Mouse (Mus musculus): ENCODE results near the gene Cenpx. TPM values are rescaled to one million over a fixed set of nuclear protein-coding genes. Genes with fewer than 3 reads are reported as not detected.

The Cenpx gene
- polyA plus RNA-seq, 1 experiment from 2014 or later: 113 TPM

DNA sequence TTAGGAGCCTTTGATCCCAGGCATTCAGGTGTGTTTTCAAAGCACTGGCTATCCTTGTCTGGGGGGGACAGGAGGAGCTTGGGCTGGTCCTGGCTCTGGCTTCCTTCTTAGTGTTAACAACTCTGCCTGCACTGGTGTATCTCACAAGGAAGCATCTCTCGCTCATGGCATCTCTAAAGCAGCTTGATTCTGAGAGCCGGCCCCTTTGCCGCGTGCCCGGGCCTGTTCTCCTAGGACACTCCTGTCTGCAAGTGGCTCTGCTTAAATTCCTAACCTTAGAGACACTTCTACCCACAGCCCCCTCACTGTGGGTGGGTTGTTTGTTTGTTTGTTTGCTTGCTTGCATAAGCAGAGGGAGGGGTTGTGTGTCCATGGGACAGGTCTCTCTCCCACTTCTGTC is 5.6 kb downstream of the Cenpx start:
- peaks cover 30% of the 10 kb centered on the region for H3K36me3 ChIP-seq
- H3K27me3 ChIP-seq: no peaks in the 10 kb centered on the region
- peak overlapping the region; percentile 55; the same call in 1 of the 2 replicates for H3K27ac ChIP-seq
- no peak for ATAC-seq (ENCODE audit: low FRiP score)
- H3K4me2 ChIP-seq (replicated peaks): no peak overlapping the region
- no peaks in the 10 kb centered on the region for H3K9me3 ChIP-seq (replicated peaks)
- peaks cover 54% of the 10 kb centered on the region for H3K4me1 ChIP-seq
- H3K4me3 ChIP-seq: no peak overlapping the region
- WGBS: 38% methylated on average over 5 of the region's 5 CpGs
- no peak overlapping the region for H3K9ac ChIP-seq

GRCm38 (mm10) chr11:120707225-120707624 is 6.3 kb downstream of the Cenpx start:
- H3K27ac ChIP-seq: peak overlapping the region; percentile 55
- peak overlapping the region; percentile 35; the same call in 1 of the 2 replicates for H3K9ac ChIP-seq
- H3K9me3 ChIP-seq (replicated peaks): no peaks in the 10 kb centered on the region
- peaks cover 34% of the 10 kb centered on the region for H3K36me3 ChIP-seq
- peaks cover 47% of the 10 kb centered on the region for H3K4me1 ChIP-seq
- H3K4me3 ChIP-seq: no peak overlapping the region
- peak overlapping the region; percentile 13; the same call in 1 of the 2 replicates for H3K4me2 ChIP-seq (replicated peaks)
- no peaks in the 10 kb centered on the region for H3K27me3 ChIP-seq
- ATAC-seq (ENCODE audit: low FRiP score): no peak
- 4% methylated on average over 11 of the region's 12 CpGs for WGBS

DNA sequence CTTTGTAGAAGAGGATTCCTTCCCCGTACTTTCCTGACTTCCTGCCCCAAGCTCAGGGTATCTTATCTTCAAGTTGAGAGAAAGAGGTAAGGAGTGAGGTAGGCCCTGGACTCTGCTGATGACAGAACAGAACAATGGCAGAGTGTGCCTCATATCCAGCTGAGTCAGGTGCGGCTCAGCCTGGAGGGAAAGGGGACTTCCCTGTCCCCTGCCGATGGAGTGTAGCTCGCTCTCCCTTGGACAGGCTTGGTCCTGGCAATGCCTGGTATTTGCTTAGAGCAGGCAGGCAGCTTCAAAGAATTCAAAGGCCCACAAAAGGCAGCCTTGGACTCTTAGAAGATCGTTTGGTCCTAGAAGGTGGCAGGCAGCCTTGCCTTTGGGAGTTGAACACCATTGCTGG is 7.4 kb downstream of the Cenpx start:
- ATAC-seq (ENCODE audit: low FRiP score): no peak
- Histone ChIP-seq H3K4me2 (replicated peaks) (no peak overlapping the region), H3K27ac (no peak overlapping the region), H3K4me3 (no peak overlapping the region), H3K4me1 (peaks cover 47% of the 10 kb centered on the region), H3K9me3 (replicated peaks) (no peaks in the 10 kb centered on the region), H3K9ac (no peak overlapping the region), H3K27me3 (no peaks in the 10 kb centered on the region), H3K36me3 (peaks cover 37% of the 10 kb centered on the region)
- WGBS: 64% methylated on average over 5 of the region's 5 CpGs

GRCm38 (mm10) chr11:120704486-120705325 is 8.8 kb downstream of the Cenpx start:
- Histone ChIP-seq H3K9me3 (replicated peaks) (no peaks in the 10 kb centered on the region), H3K4me3 (no peak overlapping the region), H3K27me3 (no peaks in the 10 kb centered on the region), H3K4me1 (peaks cover 47% of the 10 kb centered on the region), H3K9ac (peak overlapping the region; percentile 46), H3K4me2 (replicated peaks) (peak overlapping the region; percentile 12; the same call in 1 of the 2 replicates), H3K27ac (peak overlapping the region; percentile 61), H3K36me3 (peaks cover 29% of the 10 kb centered on the region)
- 13% methylated on average over 8 of the region's 8 CpGs for WGBS
- ATAC-seq (ENCODE audit: low FRiP score): peak; percentile 44

GRCm38 (mm10) chr11:120703696-120704454 is 9.7 kb downstream of the Cenpx start:
- H3K27me3 ChIP-seq: no peaks in the 10 kb centered on the region
- no peak overlapping the region for H3K4me3 ChIP-seq
- peak overlapping the region; percentile 61 for H3K27ac ChIP-seq
- H3K36me3 ChIP-seq: peaks cover 29% of the 10 kb centered on the region
- no peaks in the 10 kb centered on the region for H3K9me3 ChIP-seq (replicated peaks)
- peaks cover 47% of the 10 kb centered on the region for H3K4me1 ChIP-seq
- no peak overlapping the region for H3K4me2 ChIP-seq (replicated peaks)
- 38% methylated on average over 15 of the region's 15 CpGs for WGBS
- no peak for ATAC-seq (ENCODE audit: low FRiP score)
- H3K9ac ChIP-seq: peak overlapping the region; percentile 46

- Histone ChIP-seq H3K4me3 (no peak overlapping the region), H3K36me3 (peaks cover 48% of the 10 kb centered on the region), H3K9ac (peak overlapping the region; percentile 9; the same call in 1 of the 2 replicates), H3K27ac (no peak overlapping the region), H3K27me3 (no peaks in the 10 kb centered on the region), H3K9me3 (replicated peaks) (no peaks in the 10 kb centered on the region), H3K4me2 (replicated peaks) (no peak overlapping the region), H3K4me1 (peaks cover 18% of the 10 kb centered on the region)
- no peak for ATAC-seq (ENCODE audit: low FRiP score)
- WGBS: 66% methylated on average over 10 of the region's 10 CpGs
These were observed 15.8 kb downstream of the Cenpx start for GRCm38 (mm10) chr11:120697741-120698140.

DNA sequence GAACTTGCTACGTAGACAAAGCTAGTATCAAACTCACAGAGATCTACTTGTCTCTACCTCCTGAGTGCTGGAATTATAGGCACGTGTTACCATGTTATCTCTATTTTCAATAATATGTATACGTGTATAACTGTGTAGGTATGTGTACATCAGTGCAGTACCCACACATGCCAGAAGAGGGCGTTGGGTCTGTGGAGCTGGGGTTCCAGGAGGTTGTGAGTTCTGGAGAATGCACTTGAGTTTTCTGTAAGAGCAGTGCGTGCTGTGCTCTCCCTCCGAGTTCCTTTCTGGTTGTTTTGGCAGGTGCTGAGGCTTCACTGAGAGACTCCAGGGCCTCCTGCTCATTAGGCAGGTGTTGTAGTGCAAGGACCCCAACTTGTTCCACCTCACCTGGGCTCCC is 17.0 kb downstream of the Cenpx start:
- H3K4me2 ChIP-seq (replicated peaks): no peak overlapping the region
- H3K27ac ChIP-seq: no peak overlapping the region
- H3K4me1 ChIP-seq: peaks cover 18% of the 10 kb centered on the region
- ATAC-seq (ENCODE audit: low FRiP score): no peak
- WGBS: 92% methylated on average over 6 of the region's 6 CpGs
- H3K4me3 ChIP-seq: no peak overlapping the region
- H3K9me3 ChIP-seq (replicated peaks): no peaks in the 10 kb centered on the region
- peaks cover 48% of the 10 kb centered on the region for H3K36me3 ChIP-seq
- H3K27me3 ChIP-seq: no peaks in the 10 kb centered on the region
- no peak overlapping the region for H3K9ac ChIP-seq

GRCm38 (mm10) chr11:120695641-120696040 is 17.9 kb downstream of the Cenpx start:
- no peaks in the 10 kb centered on the region for H3K9me3 ChIP-seq (replicated peaks)
- H3K4me3 ChIP-seq: no peak overlapping the region
- H3K9ac ChIP-seq: peak overlapping the region; percentile 8; the same call in 1 of the 2 replicates
- ATAC-seq (ENCODE audit: low FRiP score): no peak
- H3K4me1 ChIP-seq: peaks cover 18% of the 10 kb centered on the region
- WGBS: 35% methylated on average over 12 of the region's 12 CpGs
- no peaks in the 10 kb centered on the region for H3K27me3 ChIP-seq
- no peak overlapping the region for H3K4me2 ChIP-seq (replicated peaks)
- H3K36me3 ChIP-seq: peaks cover 47% of the 10 kb centered on the region
- peak overlapping the region; percentile 37; the same call in 1 of the 2 replicates for H3K27ac ChIP-seq

- peak overlapping the region; percentile 37 for H3K27ac ChIP-seq
- H3K4me3 ChIP-seq: no peak overlapping the region
- peaks cover 51% of the 10 kb centered on the region for H3K36me3 ChIP-seq
- no peaks in the 10 kb centered on the region for H3K9me3 ChIP-seq (replicated peaks)
- no peaks in the 10 kb centered on the region for H3K27me3 ChIP-seq
- peak; percentile 48; the same call in 1 of the 2 replicates for ATAC-seq (ENCODE audit: low FRiP score)
- 14% methylated on average over 4 of the region's 4 CpGs for WGBS
- H3K4me2 ChIP-seq (replicated peaks): no peak overlapping the region
- H3K4me1 ChIP-seq: peaks cover 18% of the 10 kb centered on the region
- H3K9ac ChIP-seq: peak overlapping the region; percentile 32; the same call in 1 of the 2 replicates
These were observed 18.4 kb downstream of the Cenpx start for GRCm38 (mm10) chr11:120695184-120695583.

DNA sequence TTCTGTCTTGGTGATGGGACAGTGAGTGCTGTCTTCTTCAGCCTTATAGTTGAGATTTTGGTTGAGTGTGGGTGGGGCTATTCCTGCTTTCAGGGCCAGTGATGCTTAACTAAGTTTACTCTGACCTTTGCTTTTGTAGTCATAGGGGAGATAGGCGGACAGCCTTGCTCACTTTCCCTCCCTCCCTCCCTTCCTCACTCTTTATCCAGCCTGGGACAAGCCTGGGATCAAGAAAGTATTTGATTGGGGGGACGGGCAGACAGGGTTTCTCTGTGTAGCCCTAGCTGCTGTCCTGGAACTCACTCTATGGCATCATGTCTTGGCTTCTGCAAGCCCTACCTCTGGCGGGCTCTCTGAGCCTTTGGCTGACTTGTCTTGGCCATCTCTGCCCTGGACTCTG is 20.1 kb downstream of the Cenpx start:
- peaks cover 52% of the 10 kb centered on the region for H3K36me3 ChIP-seq
- 58% methylated on average over 3 of the region's 3 CpGs for WGBS

DNA sequence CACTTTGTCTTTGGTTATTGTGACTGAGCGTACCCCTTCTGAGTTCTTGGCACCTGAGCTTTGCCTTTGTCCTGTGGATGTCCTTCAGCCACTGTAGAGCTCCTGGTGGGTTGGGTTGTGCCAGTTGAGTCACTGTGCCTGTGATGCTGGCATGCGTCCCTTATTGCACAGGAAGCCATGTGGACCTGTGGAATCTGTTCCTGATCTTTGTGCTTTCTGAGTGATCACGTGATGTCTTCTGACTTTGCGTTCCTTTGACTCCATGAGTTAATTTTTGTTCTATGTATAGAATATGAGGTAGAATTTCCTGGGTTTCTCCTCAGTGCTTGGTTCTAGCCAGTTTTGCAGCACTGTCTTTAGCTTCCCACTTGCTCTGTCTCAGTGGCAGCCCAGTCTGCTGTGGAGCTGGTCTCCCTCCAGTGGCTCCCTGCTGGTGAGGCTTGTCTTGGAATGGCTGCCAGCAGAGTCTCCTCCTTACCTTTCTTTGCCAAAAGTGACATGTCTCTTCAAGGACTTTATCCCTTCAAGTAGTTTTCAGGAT is 21.0 kb downstream of the Cenpx start:
- Histone ChIP-seq H3K27ac (no peak overlapping the region), H3K4me1 (peaks cover 18% of the 10 kb centered on the region), H3K9ac (no peak overlapping the region), H3K4me2 (replicated peaks) (no peak overlapping the region), H3K36me3 (peaks cover 61% of the 10 kb centered on the region), H3K27me3 (no peaks in the 10 kb centered on the region), H3K4me3 (no peak overlapping the region), H3K9me3 (replicated peaks) (no peaks in the 10 kb centered on the region)
- 95% methylated on average over 4 of the region's 4 CpGs for WGBS
- no peak for ATAC-seq (ENCODE audit: low FRiP score)

More for the DNA sequence above, 20.1 kb downstream of the Cenpx start:
- H3K4me1 ChIP-seq: peaks cover 18% of the 10 kb centered on the region
- H3K4me3 ChIP-seq: no peak overlapping the region
- H3K27me3 ChIP-seq: no peaks in the 10 kb centered on the region
- H3K9me3 ChIP-seq (replicated peaks): no peaks in the 10 kb centered on the region
- H3K4me2 ChIP-seq (replicated peaks): no peak overlapping the region
- H3K27ac ChIP-seq: no peak overlapping the region
- ATAC-seq (ENCODE audit: low FRiP score): no peak
- H3K9ac ChIP-seq: no peak overlapping the region

DNA sequence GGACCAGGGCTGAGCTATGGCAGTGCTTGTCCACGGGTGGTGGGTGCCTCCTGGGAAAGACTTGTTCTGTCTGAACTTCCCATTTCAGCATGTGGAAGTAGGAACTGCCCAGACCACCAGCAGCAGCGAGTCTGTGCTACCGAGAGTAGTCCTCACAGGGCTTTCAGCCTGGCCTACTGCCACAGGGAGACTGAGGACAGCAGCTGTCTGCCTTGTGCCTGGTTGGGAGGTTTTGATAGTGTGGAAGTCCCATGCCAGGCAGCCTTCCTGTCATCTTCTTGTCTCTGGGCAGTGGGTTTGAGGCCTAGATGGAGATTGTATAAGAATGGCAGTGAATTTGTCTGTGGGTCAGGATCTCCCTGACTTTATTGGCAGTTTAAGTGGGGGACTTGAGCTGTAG is 24.2 kb downstream of the Cenpx start:
- Histone ChIP-seq H3K9ac (0 out of 2 replicates have a peak overlapping the region, but pooled peaks have one; percentile 27), H3K9me3 (replicated peaks) (no peaks in the 10 kb centered on the region), H3K36me3 (peaks cover 68% of the 10 kb centered on the region), H3K27ac (no peak overlapping the region), H3K27me3 (no peaks in the 10 kb centered on the region), H3K4me2 (replicated peaks) (no peak overlapping the region), H3K4me1 (peaks cover 11% of the 10 kb centered on the region; the same call in 1 of the 2 replicates), H3K4me3 (no peak overlapping the region)
- no peak for ATAC-seq (ENCODE audit: low FRiP score)
- WGBS: 90% methylated on average over 3 of the region's 3 CpGs

Measured in hindbrain, embryonic 12.5 days (tissue).